Comparison of ENCODE assay signal across 11 mouse cellular contexts in the genomic region with DNA sequence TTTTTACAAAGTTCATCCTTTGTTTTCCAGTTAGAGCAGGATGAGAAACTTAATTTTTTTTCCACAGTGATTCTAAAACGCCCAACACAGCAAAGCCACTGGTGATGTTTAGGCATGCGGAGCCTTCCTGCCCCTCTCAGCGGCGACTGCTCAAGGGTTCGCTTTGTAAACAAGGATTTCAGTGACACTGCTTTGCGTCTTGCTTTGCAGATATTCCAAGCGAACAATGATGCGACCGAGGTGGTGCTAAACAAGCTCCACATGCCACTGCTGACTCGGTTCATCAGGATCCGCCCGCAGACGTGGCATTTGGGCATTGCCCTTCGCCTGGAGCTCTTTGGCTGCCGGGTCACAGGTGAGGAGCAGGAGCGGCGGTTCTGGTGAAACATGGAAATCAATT.
"Had no signal": no experiment of that assay in that cellular context is flagged by ENCODE, and none has a peak within 500 bp of the region (broad histone marks: within the 10 kb centered on the region; RNA-seq: fewer than 3 reads in every experiment).

No protein-coding gene starts in this region.

- H3K4me1 ChIP-seq: liver, embryonic 13.5 days; midbrain, embryonic 13.5 days had no signal

- H3K4me3 ChIP-seq: left cerebral cortex, adult 2 months; limb, embryonic 10.5 days; liver, embryonic 13.5 days; midbrain, embryonic 13.5 days had no signal

- H3K9me3 ChIP-seq: limb, embryonic 10.5 days; liver, embryonic 13.5 days; midbrain, embryonic 13.5 days had no signal

- H3K4me2 ChIP-seq: liver, embryonic 13.5 days; midbrain, embryonic 13.5 days had no signal

- H3K9ac ChIP-seq: liver, embryonic 13.5 days; liver, postnatal 0 days; midbrain, embryonic 13.5 days had no signal

- H3K27me3 ChIP-seq: liver, embryonic 13.5 days had no signal

- H3K27ac ChIP-seq: left cerebral cortex, adult 2 months; liver, embryonic 13.5 days; midbrain, embryonic 13.5 days had no signal

- DNase-seq: kidney, adult 8-10 months; kidney, postnatal 25 days; liver, embryonic 13.5 days; liver, postnatal 0 days; lung, postnatal 10 days; right cerebral cortex, adult 18-20 months; right cerebral cortex, postnatal 25 days; thymus, postnatal 36 days had no signal

- ATAC-seq: midbrain, embryonic 13.5 days had no signal

- H3K36me3 ChIP-seq: liver, embryonic 13.5 days had no signal
